Mouse (Mus musculus) layer of hippocampus, adult 11-12 months (tissue): ENCODE data around the gene Tmem262.
A peak's percentile ranks its signal among the peaks of the same experiment; 100 is the strongest.

Experiments used
- DNase-seq: peaks from one replicate; pipeline ENCODE4 v3.0.0; 2022; ENCODE audit warnings: low spot score

The Tmem262 gene

GRCm38 (mm10) chr19:6102169-6102853, 22.5 kb downstream of the Tmem262 start:
- no peak for DNase-seq

GRCm38 (mm10) chr19:6104476-6104875, 24.6 kb downstream of the Tmem262 start:
- DNase-seq: no peak

GRCm38 (mm10) chr19:6105586-6105985, 25.8 kb downstream of the Tmem262 start, which contains the start of gene Naaladl1:
Naaladl1 (plus strand) TSS chr19:6105782.
- DNase-seq: no peak

- no peak for DNase-seq
These were observed 33.3 kb downstream of the Tmem262 start for GRCm38 (mm10) chr19:6113116-6113515.

GRCm38 (mm10) chr19:6116113-6116850, 36.4 kb downstream of the Tmem262 start:
- no peak for DNase-seq

- DNase-seq: no peak
These were observed 37.6 kb downstream of the Tmem262 start for GRCm38 (mm10) chr19:6117346-6117985.

GRCm38 (mm10) chr19:6117986-6118676, 38.3 kb downstream of the Tmem262 start, which contains the start of gene Sac3d1:
Sac3d1 (minus strand) TSS chr19:6118650.
- peak; percentile 89 for DNase-seq

- DNase-seq: no peak
These were observed 38.9 kb downstream of the Tmem262 start for GRCm38 (mm10) chr19:6118677-6119185.

- DNase-seq: no peak
These were observed 41.9 kb downstream of the Tmem262 start for GRCm38 (mm10) chr19:6121761-6122160.

- no peak for DNase-seq
These were observed 43.5 kb downstream of the Tmem262 start for GRCm38 (mm10) chr19:6123330-6123729.

- no peak for DNase-seq
These were observed 45.1 kb downstream of the Tmem262 start for GRCm38 (mm10) chr19:6124898-6125297.

- peak; percentile 61 for DNase-seq
These were observed 46.5 kb downstream of the Tmem262 start for GRCm38 (mm10) chr19:6126289-6126688.

- no peak for DNase-seq
These were observed 47.2 kb downstream of the Tmem262 start for GRCm38 (mm10) chr19:6126789-6127580.

GRCm38 (mm10) chr19:6127760-6128341, 48.0 kb downstream of the Tmem262 start, which contains the start of gene Snx15:
Snx15 (minus strand) TSS chr19:6128304.
- peak; percentile 96 for DNase-seq
